Mouse (Mus musculus): Measurements from ENCODE around the gene Col17a1.

The Col17a1 gene

GRCm38 (mm10) chr19:47667601-47668000 lies 24.3 kb downstream of the Col17a1 start:
- DNase-seq (ENCODE audit: low spot score in 2 of 2) = no peak

GRCm38 (mm10) chr19:47659765-47660408 lies 32.0 kb downstream of the Col17a1 start:
- DNase-seq (ENCODE audit: low spot score in 2 of 2) = no peak

GRCm38 (mm10) chr19:47658914-47659535 lies 32.9 kb downstream of the Col17a1 start:
- no peak for DNase-seq (ENCODE audit: low spot score in 2 of 2)

GRCm38 (mm10) chr19:47654896-47655295 lies 37.0 kb downstream of the Col17a1 start:
- DNase-seq (ENCODE audit: low spot score in 2 of 2) = no peak

- DNase-seq (ENCODE audit: low spot score in 2 of 2) = no peak
Observed at GRCm38 (mm10) chr19:47653173-47653572, 38.7 kb downstream of the Col17a1 start.

- DNase-seq (ENCODE audit: low spot score in 2 of 2) = no peak
Observed at GRCm38 (mm10) chr19:47652255-47652654, 39.6 kb downstream of the Col17a1 start.

GRCm38 (mm10) chr19:47651160-47651480 lies 40.8 kb downstream of the Col17a1 start:
- DNase-seq (ENCODE audit: low spot score in 2 of 2) = no peak

GRCm38 (mm10) chr19:47650366-47651159 lies 41.3 kb downstream of the Col17a1 start:
- no peak for DNase-seq (ENCODE audit: low spot score in 2 of 2)

- DNase-seq (ENCODE audit: low spot score in 2 of 2) = no peak
Observed at GRCm38 (mm10) chr19:47649071-47649470, 42.8 kb downstream of the Col17a1 start.

- no peak for DNase-seq (ENCODE audit: low spot score in 2 of 2)
Observed at GRCm38 (mm10) chr19:47646508-47647120, 45.3 kb downstream of the Col17a1 start.

GRCm38 (mm10) chr19:47645583-47645982 lies 46.3 kb downstream of the Col17a1 start:
- no peak for DNase-seq (ENCODE audit: low spot score in 2 of 2)

GRCm38 (mm10) chr19:47643910-47644309 lies 48.0 kb downstream of the Col17a1 start:
- DNase-seq (ENCODE audit: low spot score in 2 of 2) = no peak

GRCm38 (mm10) chr19:47635380-47635779 lies 56.5 kb downstream of the Col17a1 start:
- DNase-seq (ENCODE audit: low spot score in 2 of 2) = no peak

- no peak for DNase-seq (ENCODE audit: low spot score in 2 of 2)
Observed at GRCm38 (mm10) chr19:47631799-47632198, 60.1 kb downstream of the Col17a1 start.

- no peak for DNase-seq (ENCODE audit: low spot score in 2 of 2)
Observed at GRCm38 (mm10) chr19:47630381-47630780, 61.5 kb downstream of the Col17a1 start.

- DNase-seq (ENCODE audit: low spot score in 2 of 2) = no peak
Observed at GRCm38 (mm10) chr19:47629068-47629467, 62.8 kb downstream of the Col17a1 start.

- DNase-seq (ENCODE audit: low spot score in 2 of 2) = no peak
Observed at GRCm38 (mm10) chr19:47627450-47627849, 64.4 kb downstream of the Col17a1 start.

- DNase-seq (ENCODE audit: low spot score in 2 of 2) = no peak
Observed at GRCm38 (mm10) chr19:47624940-47625711, 66.8 kb downstream of the Col17a1 start.

GRCm38 (mm10) chr19:47621478-47621877 lies 70.4 kb downstream of the Col17a1 start:
- no peak for DNase-seq (ENCODE audit: low spot score in 2 of 2)

- DNase-seq (ENCODE audit: low spot score in 2 of 2) = no peak
Observed at GRCm38 (mm10) chr19:47613442-47613841, 78.5 kb downstream of the Col17a1 start.

- no peak for DNase-seq (ENCODE audit: low spot score in 2 of 2)
Observed at GRCm38 (mm10) chr19:47608513-47608912, 83.4 kb downstream of the Col17a1 start.

All from thymus, postnatal 10 days (tissue).